Mouse (Mus musculus) naive thymus-derived CD4-positive, alpha-beta T cell, adult 2 months (primary cell): ENCODE results near the gene Gm13289.
"Not testable (repeated sequence)": the region's sequence is repeated elsewhere in the genome, so short reads cannot be mapped to it uniquely, and the experiment has no call there.

Experiments
- DNase-seq: peaks from one replicate; pipeline ENCODE4 v3.0.0-alpha.2; 2011; ENCODE audit warnings: low read depth

Gene Gm13289

GRCm38 (mm10) chr4:88782335-88782734 lies 5.6 kb downstream of the Gm13289 start:
- DNase-seq, result not testable (repeated sequence)

GRCm38 (mm10) chr4:88785409-88785808 lies 8.7 kb downstream of the Gm13289 start, which contains the start of gene Gm13276:
Gene Gm13276, plus strand, starts transcription at chr4:88785709.
- not testable (repeated sequence) for DNase-seq

GRCm38 (mm10) chr4:88788402-88788801 lies 11.7 kb downstream of the Gm13289 start, which contains the start of gene Gm13277:
Gene Gm13277, plus strand, starts transcription at chr4:88788632.
- not testable (repeated sequence) for DNase-seq

- not testable (repeated sequence) for DNase-seq
These were observed 14.5 kb downstream of the Gm13289 start, which contains the start of gene Gm13278 for GRCm38 (mm10) chr4:88791250-88791649. Gene Gm13278, plus strand, starts transcription at chr4:88791550.

- DNase-seq, result not testable (repeated sequence)
These were observed 17.4 kb downstream of the Gm13289 start, which contains the start of gene Gm13275 for GRCm38 (mm10) chr4:88793936-88794675. Gene Gm13275, plus strand, starts transcription at chr4:88794487.

GRCm38 (mm10) chr4:88797097-88797496 lies 20.4 kb downstream of the Gm13289 start, which contains the start of gene Gm13279:
Gene Gm13279, plus strand, starts transcription at chr4:88797397.
- DNase-seq, result not testable (repeated sequence)

- DNase-seq, result not testable (repeated sequence)
These were observed 22.6 kb downstream of the Gm13289 start, which contains the start of gene Gm13285 for GRCm38 (mm10) chr4:88799365-88799764. Gene Gm13285, plus strand, starts transcription at chr4:88799665.

GRCm38 (mm10) chr4:88802954-88803353 lies 26.2 kb downstream of the Gm13289 start, which contains the start of gene Gm13287:
Gene Gm13287, plus strand, starts transcription at chr4:88803254.
- DNase-seq, result not testable (repeated sequence)

DNA sequence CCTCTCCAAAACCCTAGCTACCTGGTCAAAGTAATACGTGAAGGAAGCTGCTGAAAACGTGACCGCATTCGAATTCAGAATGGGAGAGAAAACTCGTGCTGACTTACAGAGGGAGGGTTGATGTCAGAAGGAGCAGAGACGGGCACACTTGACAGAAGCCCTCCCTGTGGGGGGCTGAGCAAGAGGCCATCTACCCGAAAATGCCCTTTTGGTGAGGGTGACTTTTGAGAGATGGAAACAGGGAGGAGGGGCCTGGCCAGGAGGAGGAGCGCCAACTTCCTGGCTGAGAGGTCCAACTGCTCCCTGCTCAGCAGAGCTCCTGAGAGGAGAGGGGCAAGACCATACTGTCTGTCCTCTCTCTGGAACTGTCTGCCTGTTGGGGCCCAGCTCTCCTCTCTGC lies 28.5 kb downstream of the Gm13289 start, which contains the start of gene Gm13288:
Gm13288 (plus strand) TSS at position 301 of the 400 bp plus-strand sequence.
- not testable (repeated sequence) for DNase-seq

DNA sequence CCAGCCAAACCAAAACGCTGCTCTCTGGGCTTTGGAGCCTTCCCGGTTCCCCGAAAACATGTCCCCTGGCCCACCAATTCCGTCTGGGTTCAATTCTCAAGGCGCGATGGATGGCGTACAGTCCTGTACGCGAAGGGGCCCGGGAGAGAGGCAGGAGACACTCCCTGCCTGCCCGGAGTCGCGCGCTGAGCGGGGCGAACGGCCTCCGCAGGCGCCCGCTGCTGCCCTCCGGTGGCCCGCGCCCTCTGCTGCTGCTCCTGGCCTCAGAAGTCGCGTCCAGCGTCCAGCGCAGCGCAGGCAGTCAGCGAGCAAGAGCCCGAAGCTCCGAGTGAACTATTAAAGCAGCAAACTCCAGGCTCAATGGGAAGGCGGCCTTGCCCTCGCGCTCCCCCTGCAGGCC lies 29.0 kb downstream of the Gm13289 start:
- DNase-seq, result not testable (repeated sequence)

- DNase-seq, result no peak
These were observed 39.2 kb downstream of the Gm13289 start, which contains the start of gene Ifna7 for GRCm38 (mm10) chr4:88815928-88816327. Gene Ifna7, plus strand, starts transcription at chr4:88816228.

- DNase-seq, result no peak
These were observed 42.9 kb downstream of the Gm13289 start, which contains the start of gene Ifna11 for GRCm38 (mm10) chr4:88819659-88820058. Gene Ifna11, plus strand, starts transcription at chr4:88819959.

DNA sequence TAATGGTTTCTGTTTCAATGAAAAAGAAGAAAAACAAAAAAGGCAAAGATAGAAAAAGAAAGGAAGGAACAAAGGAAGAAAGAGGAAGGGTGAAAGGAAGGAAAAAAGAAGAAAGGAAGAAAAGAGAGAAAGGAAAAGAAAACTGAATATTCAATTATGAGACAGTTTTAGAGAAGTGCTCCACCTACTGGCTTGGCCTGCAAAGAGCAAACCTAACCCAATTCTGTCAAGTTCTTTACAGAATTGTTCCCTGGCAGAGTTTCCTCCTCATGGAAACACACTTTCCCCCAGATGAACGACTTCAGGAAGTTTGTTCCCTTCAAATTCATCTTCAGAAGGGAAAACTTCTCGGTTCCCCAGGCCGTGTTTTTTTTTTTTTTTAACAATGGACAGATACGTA lies 46.3 kb downstream of the Gm13289 start:
- DNase-seq, result peak; percentile 58
